Mouse (Mus musculus): ENCODE measurements at regions not wholly inside any gene's neighbourhood (a gene's known extent, or its start where the extent isn't known, plus 50 kb on each side); places are given as distances from the start of the nearest gene placed in this dataset.

DNA sequence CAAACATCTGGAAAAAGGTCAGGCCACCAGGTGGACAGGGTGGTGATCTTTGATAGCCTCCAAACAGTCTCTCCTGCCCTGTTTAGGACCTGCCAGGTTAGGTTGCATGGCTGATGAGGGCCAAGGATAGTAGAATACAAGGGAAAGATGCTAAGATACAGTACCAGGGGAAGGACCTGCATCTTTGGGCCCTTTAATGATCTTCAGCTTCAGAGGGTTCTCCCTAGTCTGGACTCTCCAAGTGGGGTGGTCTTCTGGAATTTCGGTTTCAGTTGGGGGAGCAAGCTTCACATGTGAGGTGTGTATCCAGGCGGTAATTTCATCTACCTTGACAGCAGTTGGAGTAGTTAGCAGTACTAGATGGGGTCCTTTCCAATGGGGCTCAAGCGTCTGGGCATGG, 316.6 kb upstream of the Meis1 start:
- TF ChIP-seq POLR2A (IDR thresholded peaks at IDR 0.05; ENCODE audit: borderline replicate concordance, insufficient read depth, low read length) = no peak
- no peak for TF ChIP-seq CTCF (IDR thresholded peaks at IDR 0.05; ENCODE audit: borderline replicate concordance, insufficient read depth, low read depth, low read length)

All from cerebellum, adult 2 months (tissue).